Mouse (Mus musculus) kidney, postnatal 25 days (tissue): Measurements from ENCODE around the gene Hist2h2aa2.
"Not testable (repeated sequence)": the region's sequence is repeated elsewhere in the genome, so short reads cannot be mapped to it uniquely, and the experiment has no call there.

ENCODE experiments used
- DNase-seq, 2 experiments: peaks; one replicate each; pipeline ENCODE4 v3.0.0; 2021; ENCODE audit warnings: mixed read lengths in 2 of 2

Hist2h2aa2 gene

DNA sequence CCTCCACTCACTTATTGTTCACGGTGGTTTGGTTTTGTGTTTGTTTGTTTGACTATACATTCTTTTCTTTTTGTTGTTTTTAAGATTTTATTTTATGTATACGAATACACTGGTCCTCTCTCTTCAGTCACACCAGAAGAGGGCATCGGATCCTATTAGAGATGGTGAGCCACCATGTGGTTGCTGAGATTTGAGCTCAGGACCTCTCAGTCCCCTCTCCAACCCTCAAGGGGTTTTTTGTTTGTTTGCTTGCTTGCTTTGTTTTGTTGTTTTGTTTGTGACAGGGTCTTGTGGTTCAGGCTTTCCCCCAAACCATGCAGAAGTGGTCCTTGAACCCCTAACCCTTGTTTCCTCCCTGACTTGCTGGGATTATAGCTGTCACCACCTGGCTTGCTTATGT lies 21.5 kb upstream of the Hist2h2aa2 start:
- no peak for DNase-seq

DNA sequence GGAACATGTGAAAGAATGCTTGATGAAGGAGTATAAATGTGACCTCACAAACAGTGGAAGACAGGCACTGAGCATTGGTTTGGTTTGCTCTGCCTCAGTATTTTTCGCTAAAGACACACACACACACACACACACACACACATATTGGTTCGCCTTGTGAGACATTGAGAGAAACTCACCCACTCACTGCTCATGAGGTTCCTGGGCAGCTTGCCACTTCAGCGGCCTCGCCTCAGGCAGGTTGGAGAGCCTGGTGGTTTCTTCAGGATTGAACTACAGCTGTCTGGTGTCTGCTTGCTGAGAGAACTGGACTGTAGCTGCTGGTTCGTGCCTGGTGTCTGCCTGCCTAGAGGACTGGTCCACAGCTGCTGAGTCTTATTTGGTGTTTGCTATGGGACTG lies 20.1 kb upstream of the Hist2h2aa2 start:
- no peak for DNase-seq

DNA sequence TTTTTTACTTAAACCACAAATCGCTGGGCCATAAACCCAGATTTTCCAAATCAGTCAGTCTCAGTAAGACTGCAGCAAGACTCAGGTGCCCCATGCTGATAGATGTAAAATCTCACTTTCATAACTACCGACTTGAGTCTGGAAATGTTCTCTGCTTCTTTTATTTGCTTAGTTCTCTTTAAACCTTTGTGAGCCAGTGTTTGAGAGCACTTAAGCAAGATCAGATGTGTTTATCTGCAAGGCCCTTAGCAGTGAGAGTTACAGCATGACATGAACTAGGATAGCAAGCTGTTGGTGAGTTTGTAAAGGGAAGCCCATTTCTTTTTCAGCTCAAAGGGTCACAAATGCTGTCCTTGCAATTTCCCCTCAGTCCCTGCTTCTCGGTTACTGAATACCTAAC lies 17.1 kb upstream of the Hist2h2aa2 start:
- no peak for DNase-seq

DNA sequence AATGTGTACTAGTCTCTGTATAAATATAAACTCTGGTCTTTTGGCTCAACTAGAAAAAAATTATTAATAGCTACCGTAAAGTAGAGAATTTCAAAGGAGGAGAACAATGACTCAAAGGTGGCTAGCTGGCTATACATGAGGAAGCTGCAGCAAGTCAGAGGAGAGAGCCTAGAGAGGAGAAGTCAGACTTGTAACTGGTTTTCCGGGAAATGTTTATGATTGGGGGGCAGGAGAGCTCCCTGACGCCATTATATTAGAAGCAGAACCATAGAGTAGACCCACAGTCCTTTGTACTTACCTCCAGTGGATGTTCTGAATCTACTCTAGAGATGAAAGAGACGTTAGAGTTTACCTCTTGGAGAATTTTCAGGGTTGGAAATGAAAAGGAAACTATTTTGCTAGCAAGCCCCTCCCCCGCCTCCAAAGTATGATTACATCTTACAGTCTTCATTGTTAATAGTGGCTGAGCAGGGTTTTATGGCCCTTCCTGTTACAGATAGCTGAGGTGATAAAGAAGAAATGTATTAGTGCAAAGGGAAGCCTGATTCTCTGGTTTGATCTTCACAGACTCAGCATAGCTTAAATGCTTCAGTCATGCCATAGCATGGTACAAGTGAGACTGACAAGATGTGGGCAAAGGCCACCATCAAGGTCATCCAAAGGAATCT lies 16.0 kb upstream of the Hist2h2aa2 start:
- no peak for DNase-seq

DNA sequence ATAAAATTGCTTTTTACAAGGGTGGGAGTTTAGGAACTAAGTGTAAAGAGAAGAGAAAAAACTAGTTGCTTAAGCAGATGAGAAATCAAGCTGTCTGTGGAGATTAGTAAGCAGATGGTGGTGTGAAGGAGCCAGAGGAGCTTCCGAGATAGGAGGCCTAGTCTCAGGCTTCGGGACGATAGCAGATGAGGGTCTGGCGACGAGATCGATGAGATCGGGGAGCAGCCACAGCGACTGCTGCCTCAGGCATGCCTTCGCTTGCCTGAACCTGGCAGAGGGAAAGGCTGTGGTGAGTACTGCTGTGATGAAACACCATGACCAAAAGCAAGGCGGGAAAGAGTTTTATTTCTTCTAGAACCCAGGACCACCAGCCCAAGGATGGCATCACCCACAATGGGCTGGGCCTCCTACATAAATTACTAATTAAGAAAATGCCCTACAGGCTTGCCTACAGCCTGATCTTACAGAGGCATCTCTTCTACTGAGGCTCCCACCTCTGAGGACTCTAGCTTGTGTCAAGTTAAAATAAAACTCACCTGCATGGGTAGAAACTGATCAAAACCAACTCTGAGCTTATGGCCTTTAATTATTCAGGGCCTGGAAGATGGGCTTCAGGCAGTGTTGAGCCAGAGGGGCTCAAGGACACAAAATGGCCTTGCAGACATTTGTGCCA lies 14.7 kb upstream of the Hist2h2aa2 start:
- DNase-seq = no peak

DNA sequence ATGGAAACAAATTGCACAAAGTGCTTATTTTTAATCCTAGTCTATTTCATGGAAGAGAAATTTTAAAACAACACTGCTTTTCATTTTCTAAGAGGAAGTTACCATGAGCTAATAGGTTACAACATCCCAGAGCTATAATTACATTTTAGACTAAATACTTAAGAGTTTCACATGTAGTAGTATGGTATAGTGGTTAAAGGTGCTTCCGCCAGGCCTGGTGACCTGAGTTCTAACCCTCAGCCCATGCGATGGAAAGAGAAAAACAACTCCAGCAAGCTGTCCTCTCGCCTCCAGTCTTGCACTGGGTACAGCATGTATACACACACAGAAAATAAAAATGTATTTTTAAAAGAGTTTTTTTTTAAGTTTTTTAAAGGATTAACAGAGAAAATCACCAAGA lies 11.7 kb upstream of the Hist2h2aa2 start:
- no peak for DNase-seq

DNA sequence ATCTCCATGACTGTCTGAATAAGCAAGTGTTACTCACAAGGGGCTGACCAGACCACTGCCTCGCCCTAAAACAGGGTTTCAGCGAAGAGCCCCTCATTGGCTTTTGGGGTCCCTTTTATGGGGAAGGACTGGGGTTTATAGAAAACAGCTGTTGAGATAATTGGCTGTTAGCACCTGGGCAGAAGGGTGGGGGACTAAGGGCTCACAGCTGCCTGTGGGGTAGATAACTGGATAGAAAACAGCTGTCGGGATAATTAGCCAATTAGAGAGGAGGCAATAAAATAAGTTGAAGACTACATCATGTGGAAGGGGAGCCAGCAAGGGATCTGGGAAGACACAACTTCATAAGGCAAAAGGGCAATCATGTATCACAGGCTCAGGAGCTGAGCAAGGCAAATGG lies 10.8 kb upstream of the Hist2h2aa2 start:
- DNase-seq = no peak

DNA sequence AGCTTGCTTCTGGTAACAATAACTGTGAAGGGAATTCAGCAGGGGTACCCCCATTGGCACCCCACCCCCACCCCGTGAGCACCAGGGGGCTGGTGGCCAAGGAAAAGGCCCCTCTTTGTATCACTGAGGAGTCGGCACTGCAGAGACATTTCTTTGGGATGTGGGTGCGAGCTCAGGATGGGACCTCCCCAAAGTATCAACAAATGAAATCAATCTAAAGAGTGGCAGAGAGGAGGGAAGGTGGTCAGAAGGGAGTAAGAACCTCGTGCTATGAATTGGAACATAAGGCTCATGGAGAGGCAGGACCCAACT lies 8.9 kb upstream of the Hist2h2aa2 start:
- no peak for DNase-seq

DNA sequence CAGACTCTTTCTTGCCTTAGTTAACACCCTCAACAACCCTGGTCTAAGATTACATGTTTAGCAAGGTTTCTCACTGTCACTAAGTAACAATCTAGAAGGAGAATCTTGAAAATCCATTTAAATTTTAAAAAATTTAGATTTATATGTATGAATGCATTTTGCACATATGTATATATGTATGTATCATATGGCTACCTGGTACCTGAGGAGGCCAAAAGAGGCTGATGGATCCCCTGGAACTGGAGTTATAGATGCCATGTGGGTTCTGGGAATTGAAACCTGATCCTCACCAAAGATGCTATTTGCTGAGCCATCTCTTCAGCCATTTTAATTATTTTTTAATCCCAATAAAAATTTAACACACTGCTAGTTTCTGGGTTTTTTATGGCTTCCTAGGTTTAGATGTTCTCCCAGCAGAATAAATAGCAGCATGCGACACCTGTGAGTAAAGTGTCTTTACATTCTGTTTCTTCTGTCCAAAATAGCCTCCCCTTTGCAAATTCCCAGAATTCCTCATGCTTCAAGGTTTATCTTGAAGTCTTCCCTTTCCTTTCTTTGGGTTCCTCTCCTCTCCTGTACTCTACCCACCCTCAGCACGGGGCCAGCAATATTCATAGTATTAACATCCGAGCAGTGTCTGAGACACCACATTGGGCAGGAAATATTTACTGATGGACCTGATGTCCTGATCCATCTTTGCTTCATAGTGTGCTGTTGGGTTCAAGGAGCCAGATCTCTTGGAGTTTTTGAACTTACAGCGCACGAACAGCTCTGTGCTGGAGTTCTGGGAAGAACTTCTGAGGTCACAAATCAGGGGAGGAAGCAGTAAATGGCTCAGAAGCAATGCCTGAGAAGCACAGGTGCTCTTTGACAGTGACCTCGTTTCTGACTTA lies 8.3 kb upstream of the Hist2h2aa2 start:
- DNase-seq = no peak

DNA sequence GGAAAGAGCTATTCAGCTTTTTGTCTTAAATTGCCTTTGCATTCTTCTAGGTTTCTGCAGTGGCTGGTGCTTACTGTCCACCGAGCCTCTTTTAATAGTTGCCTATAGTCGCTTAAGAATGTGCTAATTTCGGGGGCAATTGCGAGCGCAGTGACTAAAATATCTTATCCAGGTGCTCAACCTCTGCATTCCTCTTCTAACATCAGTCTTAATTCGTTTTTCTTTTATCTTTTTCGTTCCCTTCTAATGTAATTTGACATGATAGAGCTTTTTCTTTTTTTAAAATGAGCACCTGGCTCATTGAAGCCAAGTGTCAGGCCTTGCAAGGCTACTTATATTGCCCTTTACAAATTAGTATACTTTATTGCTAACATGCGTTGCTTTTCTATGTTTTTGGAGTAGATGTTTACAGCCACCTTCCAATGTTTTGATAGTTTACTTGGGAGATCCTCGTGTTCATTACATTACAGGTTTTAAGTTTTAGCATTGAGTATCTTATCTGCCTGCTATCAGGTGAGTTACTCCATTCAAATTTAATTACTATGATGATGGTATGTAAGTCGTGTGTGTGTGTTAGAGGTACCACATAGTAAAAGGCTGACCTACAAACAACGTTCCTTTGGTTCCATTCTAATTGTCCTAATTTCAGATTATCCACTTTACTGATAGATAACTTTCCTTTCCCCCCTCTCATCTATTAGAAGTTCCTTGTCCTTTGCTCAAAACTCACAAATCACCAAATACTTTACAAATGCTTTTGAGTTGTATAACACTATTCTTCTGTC lies 7.5 kb upstream of the Hist2h2aa2 start:
- DNase-seq = no peak

DNA sequence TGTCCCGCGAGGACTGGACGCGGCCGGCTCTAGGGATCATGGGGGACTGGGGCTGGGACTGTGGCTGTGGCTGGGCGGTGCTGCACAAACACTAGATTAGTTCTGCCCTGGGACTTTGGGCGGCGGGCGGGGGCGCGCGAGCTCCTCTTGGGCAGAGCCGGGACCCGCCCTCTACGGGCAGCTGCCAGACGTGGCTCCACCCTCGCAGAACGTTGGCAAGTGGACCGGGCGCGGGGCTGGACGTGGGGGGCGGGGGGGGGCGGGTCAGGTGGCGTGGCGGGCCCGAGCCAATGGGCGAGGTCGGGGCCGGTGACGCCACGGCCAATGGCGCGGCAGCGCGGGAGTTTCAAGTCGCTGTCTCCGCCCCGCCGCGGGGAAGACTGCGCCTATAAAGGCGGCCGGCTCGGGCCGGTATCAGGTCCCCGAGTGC lies 6.4 kb upstream of the Hist2h2aa2 start, which contains the start of gene Hist2h3c1:
TSS of gene Hist2h3c1 (plus strand) at position 259 of the 430 bp plus-strand sequence.
- DNase-seq = not testable (repeated sequence)

DNA sequence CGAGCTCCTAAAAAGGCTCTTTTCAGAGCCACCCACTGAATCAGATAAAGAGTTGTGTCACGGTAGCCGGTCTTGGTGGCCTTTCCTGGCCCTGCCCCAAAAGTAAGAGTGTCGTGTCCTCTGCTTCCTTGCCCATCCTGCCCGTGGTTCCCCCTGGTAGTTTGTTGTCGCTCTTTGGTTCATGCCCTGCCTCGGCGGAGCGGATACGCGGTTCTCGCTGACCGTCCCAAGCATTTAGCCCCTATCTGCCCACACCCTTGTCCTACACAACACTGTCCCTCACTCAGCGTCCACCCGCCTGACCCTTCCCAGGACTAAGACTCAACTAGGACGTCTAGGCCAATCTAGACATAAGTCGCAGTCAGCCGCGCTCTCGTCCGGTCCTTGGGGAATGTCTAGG lies 5.9 kb upstream of the Hist2h2aa2 start:
- DNase-seq = not testable (repeated sequence)

DNA sequence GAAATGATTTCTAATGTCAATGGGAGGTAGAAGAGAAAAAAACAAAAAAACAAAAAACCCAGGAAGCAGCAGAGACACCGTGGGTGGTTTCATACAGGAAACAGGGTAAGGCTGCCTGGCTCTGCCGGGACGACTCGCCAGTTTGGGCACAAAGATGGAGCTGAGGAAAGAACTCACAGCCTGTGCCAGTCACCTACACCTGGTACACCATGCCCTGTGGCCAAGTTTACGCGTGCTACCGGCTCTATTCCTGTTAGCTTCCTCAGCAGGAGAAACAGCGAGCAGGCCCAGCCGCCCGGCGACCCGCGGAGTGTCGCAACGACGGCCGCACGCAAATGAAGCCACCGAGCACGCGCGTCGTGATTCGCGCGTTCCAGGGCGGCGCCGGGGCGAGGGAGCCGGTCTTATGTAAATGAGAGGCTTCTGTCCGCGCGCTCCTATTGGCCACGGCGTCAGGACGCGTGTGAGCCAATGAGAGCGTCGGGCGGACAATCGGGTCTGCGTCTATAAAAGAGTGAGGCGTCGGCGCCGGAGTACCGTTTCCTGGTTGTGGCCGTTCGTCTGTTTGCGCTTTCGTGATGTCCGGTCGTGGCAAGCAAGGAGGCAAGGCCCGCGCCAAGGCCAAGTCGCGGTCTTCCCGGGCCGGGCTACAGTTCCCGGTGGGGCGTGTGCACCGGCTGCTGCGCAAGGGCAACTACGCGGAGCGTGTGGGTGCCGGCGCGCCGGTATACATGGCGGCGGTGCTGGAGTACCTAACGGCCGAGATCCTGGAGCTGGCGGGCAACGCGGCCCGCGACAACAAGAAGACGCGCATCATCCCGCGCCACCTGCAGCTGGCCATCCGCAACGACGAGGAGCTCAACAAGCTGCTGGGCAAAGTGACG lies 5.2 kb upstream of the Hist2h2aa2 start, which contains the start of gene Hist2h2aa1:
TSS of gene Hist2h2aa1 (plus strand) at position 495 of the 884 bp plus-strand sequence.
- peak; percentile 82 to 93 for DNase-seq

DNA sequence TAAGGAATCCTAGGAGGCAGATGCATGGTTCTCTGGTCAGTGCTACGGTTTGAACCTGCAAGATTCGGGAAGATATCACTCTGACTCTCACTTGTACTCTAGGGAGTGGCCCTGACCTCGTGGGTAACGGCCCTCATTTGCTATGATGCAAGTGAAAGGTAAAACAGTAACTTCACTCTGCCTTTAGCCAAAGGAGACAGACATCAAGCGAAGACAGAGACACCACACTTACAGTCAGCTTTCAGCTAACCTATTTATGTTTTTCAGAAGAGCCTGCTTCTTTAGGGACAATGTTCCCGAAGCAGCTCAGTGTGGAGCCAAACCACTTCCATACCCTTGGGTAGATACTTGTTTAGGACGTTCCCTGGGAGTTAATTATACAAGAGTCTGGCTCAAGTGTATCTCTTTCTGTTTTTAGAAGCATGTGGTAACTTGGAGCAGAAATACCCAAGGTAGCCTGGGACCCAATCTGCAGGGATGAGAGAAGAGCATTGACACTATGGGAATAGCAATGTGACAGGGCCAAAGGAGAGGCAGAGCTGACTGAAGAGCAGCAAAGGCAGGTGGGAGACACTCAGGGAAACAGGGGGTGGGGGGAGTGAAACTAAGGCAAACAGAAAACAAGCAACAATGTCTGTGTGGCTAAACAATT lies 4.0 kb upstream of the Hist2h2aa2 start:
- peak in 1 of 2 experiments; percentile 61 for DNase-seq

DNA sequence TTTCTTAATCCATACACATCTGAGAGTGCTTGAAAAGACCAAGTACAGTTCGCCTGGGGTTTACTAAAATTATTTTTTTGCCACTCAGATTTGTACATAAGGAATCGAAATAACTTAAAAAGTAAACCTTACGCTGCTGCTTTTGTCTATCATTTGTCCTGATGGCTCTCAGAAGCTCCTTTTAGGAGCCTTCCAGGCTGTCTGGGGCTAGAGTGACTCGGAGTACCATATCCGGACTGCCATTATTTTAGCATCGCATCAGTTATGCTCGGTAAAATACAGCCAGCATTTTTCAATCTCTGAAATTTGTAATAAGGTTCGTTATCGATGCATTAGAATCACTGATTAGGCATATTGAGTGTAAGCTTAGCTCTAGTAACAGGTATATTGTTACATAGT lies 722 bp upstream of the Hist2h2aa2 start:
- DNase-seq = no peak

DNA sequence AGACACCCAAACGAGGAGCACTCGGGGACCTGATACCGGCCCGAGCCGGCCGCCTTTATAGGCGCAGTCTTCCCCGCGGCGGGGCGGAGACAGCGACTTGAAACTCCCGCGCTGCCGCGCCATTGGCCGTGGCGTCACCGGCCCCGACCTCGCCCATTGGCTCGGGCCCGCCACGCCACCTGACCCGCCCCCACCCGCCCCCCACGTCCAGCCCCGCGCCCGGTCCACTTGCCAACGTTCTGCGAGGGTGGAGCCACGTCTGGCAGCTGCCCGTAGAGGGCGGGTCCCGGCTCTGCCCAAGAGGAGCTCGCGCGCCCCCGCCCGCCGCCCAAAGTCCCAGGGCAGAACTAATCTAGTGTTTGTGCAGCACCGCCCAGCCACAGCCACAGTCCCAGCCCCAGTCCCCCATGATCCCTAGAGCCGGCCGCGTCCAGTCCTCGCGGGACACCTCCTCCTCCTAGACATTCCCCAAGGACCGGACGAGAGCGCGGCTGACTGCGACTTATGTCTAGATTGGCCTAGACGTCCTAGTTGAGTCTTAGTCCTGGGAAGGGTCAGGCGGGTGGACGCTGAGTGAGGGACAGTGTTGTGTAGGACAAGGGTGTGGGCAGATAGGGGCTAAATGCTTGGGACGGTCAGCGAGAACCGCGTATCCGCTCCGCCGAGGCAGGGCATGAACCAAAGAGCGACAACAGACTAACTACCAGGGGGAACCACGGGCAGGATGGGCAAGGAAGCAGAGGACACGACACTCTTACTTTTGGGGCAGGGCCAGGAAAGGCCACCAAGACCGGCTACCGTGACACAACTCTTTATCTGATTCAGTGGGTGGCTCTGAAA lies 902 bp downstream of the Hist2h2aa2 start, which contains the start of gene Hist2h3c2:
TSS of gene Hist2h3c2 (minus strand) at position 174 of the 840 bp plus-strand sequence.
- DNase-seq = peak in 1 of 2 experiments; percentile 73

DNA sequence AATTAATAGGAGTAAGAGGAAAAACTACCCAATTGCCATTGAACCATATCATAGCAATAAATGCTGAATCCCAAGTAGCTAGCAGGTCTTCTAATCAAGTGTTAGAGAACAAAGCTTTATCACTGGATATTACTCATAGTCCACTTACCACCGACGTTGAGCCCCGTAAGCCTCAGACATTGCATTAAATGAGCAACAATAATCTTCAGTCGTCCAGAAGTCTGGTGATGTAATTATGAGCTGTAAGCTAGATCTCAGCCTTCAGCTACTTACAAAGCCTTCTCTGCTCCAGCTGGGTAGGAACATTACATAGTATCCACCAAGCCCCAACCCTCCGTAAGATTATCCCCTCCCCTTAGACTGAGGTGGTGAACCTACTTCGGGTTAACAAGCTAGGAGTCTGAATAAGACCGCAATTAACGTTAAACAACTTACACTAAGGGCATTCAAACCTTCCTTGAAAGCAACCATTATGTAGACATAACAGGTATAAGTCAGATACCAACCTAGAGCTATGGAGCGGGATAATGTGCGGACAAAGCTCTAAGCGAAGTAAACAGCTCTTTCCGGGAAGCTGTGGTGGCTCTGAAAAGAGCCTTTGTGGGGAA lies 2.1 kb downstream of the Hist2h2aa2 start:
- no peak for DNase-seq

DNA sequence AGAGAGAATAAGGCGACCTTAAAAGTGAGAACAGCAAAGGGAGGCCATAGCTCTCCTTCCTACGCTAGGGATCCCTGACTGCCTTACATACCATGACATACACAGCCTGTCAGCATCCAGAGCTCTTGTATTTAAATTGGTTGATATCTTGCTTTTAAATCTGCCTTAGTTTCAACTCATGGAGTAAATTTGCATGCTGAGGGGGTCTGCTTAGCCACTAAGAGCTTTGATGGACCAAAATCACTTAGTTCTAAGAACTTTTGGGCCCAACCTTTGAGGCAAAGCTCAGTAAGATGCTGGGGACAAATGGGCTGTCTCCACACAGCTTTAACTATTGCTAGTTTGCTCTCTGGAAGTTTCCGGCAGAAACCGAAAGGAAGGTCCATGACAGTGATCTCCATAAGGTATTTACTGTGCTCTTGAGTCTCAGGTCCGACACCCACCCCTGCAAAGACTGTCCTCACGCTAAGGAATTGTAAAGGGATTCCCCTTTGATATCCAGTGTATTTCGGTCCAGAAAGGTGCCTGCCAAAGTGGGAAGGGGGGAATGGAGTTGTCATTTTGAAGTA lies 2.7 kb downstream of the Hist2h2aa2 start:
- DNase-seq = no peak

DNA sequence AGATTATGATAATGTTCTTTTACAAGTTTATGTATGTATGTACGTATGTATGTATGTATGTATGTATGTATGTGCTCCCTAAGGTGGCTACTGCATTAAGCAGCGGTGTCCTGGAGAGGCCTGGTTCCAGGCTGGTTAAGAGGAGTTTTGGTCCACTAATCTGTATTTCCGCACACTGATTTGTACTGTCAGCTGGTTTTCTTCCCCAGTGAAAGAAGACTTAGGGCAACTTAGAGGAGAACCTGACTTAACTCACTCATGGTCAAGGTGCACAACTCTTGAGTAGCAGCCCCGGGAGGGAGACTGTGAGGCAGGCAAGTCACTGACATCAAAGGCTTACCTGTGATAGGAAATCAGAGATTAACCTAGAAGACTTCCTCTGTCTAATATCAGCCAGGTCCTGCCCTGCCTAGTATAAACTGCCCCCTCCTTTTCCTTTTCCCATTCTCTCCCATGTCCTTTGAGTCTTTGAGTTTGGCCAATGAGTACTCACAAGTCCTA lies 3.2 kb downstream of the Hist2h2aa2 start:
- no peak for DNase-seq
